Mouse (Mus musculus) small intestine, adult 2 months (tissue): Measurements from ENCODE around the gene Cbr2.

Experiments
- CTCF ChIP-seq: fragments of 200-500 bp; IDR thresholded peaks from 2 replicates; pipeline ENCODE4 v1.5.1; 2012; ENCODE audit warnings: low read depth, mild to moderate bottlenecking, control low read depth, inconsistent platforms, low read length, moderate library complexity, mixed read lengths; ENCODE audit not compliant: insufficient replicate concordance, insufficient read length; ENCODE audit errors: extremely low read depth
- POLR2A ChIP-seq: fragments of 200-500 bp; IDR thresholded peaks from 2 replicates; pipeline ENCODE4 v1.6.1; 2012; ENCODE audit warnings: low read depth, mild to moderate bottlenecking, control low read depth, inconsistent platforms, low read length, moderate library complexity

GRCm38 (mm10) chr11:120714546-120714945 lies 17.4 kb downstream of the Cbr2 start:
- TF ChIP-seq CTCF (no peak), POLR2A (no peak)
